Mouse (Mus musculus) adrenal gland, postnatal 25 days (tissue): ENCODE data around the gene Sfxn5. TPM values are rescaled to one million over a fixed set of nuclear protein-coding genes. Genes with fewer than 3 reads are reported as not detected.

Experiments used
- DNase-seq: peaks from one replicate; pipeline ENCODE4 v3.0.0; 2021; ENCODE audit warnings: mixed read lengths
- microRNA-seq, 2 experiments: library from miRNA; unstranded; fragments of <30 nt; microRNA quantifications; one replicate each; pipeline ENCODE4 v1.2.0; 2021
- total RNA-seq: library from RNA; stranded (reverse); gene quantifications from 2 replicates; pipeline ENCODE4 v1.2.3, GENCODE M21; 2021

The Sfxn5 gene
- total RNA-seq, 1 experiment from 2014 or later: 23.0 TPM

- DNase-seq: peak; percentile 9
Observed at GRCm38 (mm10) chr6:85189911-85190591, 143.2 kb downstream of the Sfxn5 start.

- no peak for DNase-seq
Observed at GRCm38 (mm10) chr6:85189361-85189760, 143.9 kb downstream of the Sfxn5 start.

GRCm38 (mm10) chr6:85188256-85189110 is 144.7 kb downstream of the Sfxn5 start:
- no peak for DNase-seq

GRCm38 (mm10) chr6:85187340-85188211 is 145.6 kb downstream of the Sfxn5 start, which contains the start of gene Emx1:
Emx1 (plus strand) TSS chr6:85187438.
- peak; percentile 24 for DNase-seq

- no peak for DNase-seq
Observed at GRCm38 (mm10) chr6:85186744-85187059, 146.5 kb downstream of the Sfxn5 start.

GRCm38 (mm10) chr6:85186033-85186743 is 147.0 kb downstream of the Sfxn5 start:
- no peak for DNase-seq

GRCm38 (mm10) chr6:85183951-85184350 is 149.3 kb downstream of the Sfxn5 start:
- no peak for DNase-seq

- no peak for DNase-seq
Observed at GRCm38 (mm10) chr6:85180036-85180435, 153.2 kb downstream of the Sfxn5 start.

GRCm38 (mm10) chr6:85179569-85179968 is 153.7 kb downstream of the Sfxn5 start:
- no peak for DNase-seq

GRCm38 (mm10) chr6:85165440-85165921 is 167.7 kb downstream of the Sfxn5 start:
- DNase-seq: no peak

Small RNA genes within 50 kb of the gene (microRNA-seq; reads per million reads assigned to microRNA genes)
- 0 reads per million in 2 experiments for gene Mir705

Other genes with a start within 250 kb of the Sfxn5 start
- 64.3 and 81.8 TPM in 2 replicates for gene Spr, start 195.7 kb downstream of the Sfxn5 start, total RNA-seq
- not detected in 2 replicates for gene Emx1, start 146.0 kb downstream of the Sfxn5 start, total RNA-seq
- 27.7 and 38.8 TPM in 2 replicates for gene Rab11fip5, start 41.2 kb upstream of the Sfxn5 start, total RNA-seq
- not detected in 2 replicates for gene Noto, start 90.5 kb upstream of the Sfxn5 start, total RNA-seq
- gene Smyd5, start 98.6 kb upstream of the Sfxn5 start, total RNA-seq: 28.8 and 29.4 TPM in 2 replicates
- 245 and 261 TPM in 2 replicates for gene Cct7, start 118.1 kb upstream of the Sfxn5 start, total RNA-seq
- 16.8 and 19.2 TPM in 2 replicates for gene Pradc1, start 118.5 kb upstream of the Sfxn5 start, total RNA-seq
- 0.67 and 1.2 TPM in 2 replicates for gene Fbxo41, start 169.6 kb upstream of the Sfxn5 start, total RNA-seq
- gene Egr4, start 180.2 kb upstream of the Sfxn5 start, total RNA-seq: not detected in 2 replicates